Mouse (Mus musculus): ENCODE results near the gene Gm5767.

DNA sequence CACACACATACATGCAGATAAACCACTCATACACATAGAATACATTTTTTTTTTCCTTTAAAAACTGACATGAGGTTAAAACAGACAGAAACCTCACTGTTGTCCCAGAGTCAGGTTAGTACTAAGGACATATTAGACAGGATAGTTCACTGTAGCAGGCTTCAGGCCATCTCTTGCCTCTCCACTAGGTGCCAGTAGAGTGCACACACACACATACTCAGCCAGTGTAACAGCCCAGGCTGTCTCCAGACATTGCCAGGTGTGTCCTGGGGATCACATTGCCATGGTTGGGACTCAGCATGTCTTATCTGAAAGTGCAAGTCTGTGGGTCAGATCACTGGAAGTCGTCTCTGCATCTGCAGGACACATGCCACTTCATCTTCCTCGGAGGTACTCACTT is 36.7 kb upstream of the Gm5767 start:
- no peak for TF ChIP-seq POLR2A (IDR thresholded peaks at IDR 0.05; ENCODE audit: low read depth, low read length)
- TF ChIP-seq CTCF (conservative IDR thresholded peaks at IDR 0.05; ENCODE audit: insufficient read depth, insufficient read length, low read depth, low read length): peak; percentile 93
